Mouse (Mus musculus) liver, postnatal 0 days (tissue): Measurements from ENCODE around the gene Mthfd1l. TPM values are rescaled to one million over a fixed set of nuclear protein-coding genes. Genes with fewer than 3 reads are reported as not detected.
A peak's percentile ranks its signal among the peaks of the same experiment; 100 is the strongest.

Experiments used
- ATAC-seq: fragments of 200-750 bp; cut with Nextera tagmentation; 2 replicates; pipeline ENCODE4 v1.8.0; 2017; ENCODE audit warnings: mild to moderate bottlenecking, moderate library complexity
- DNase-seq: peaks from one replicate; pipeline ENCODE4 v3.0.0-alpha.2; 2016
- H3K27ac ChIP-seq: fragments of 300-500 bp; sonication (generic); 2 replicates; pipeline ENCODE4 v1.5.1; 2014; ENCODE audit warnings: antibody characterized with exemption, moderate library complexity, mild to moderate bottlenecking, low read depth
- H3K27me3 ChIP-seq: fragments of 300-500 bp; sonication (generic); 2 replicates; pipeline ENCODE4 v1.6.1; 2014; ENCODE audit warnings: low read length, control low read depth, mixed read lengths; ENCODE audit not compliant: insufficient read depth
- H3K36me3 ChIP-seq: fragments of 300-500 bp; sonication (generic); replicated peaks from 2 replicates; pipeline ENCODE4 v1.6.1; 2014; ENCODE audit warnings: mild to moderate bottlenecking, control low read depth, low read length, moderate library complexity, mixed read lengths; ENCODE audit not compliant: insufficient read depth
- H3K4me1 ChIP-seq: fragments of 300-500 bp; sonication (generic); 2 replicates; pipeline ENCODE4 v1.6.1; 2014; ENCODE audit warnings: antibody characterized with exemption, mild to moderate bottlenecking, control low read depth; ENCODE audit not compliant: insufficient read depth
- H3K4me2 ChIP-seq: fragments of 300-500 bp; sonication (generic); 2 replicates; pipeline ENCODE4 v1.6.1; 2014; ENCODE audit warnings: low read depth, mild to moderate bottlenecking, low read length, moderate library complexity, mixed read lengths
- H3K4me3 ChIP-seq: fragments of 300-500 bp; sonication (generic); 2 replicates; pipeline ENCODE4 v1.5.1; 2014; ENCODE audit warnings: low read depth, low read length
- H3K9ac ChIP-seq: fragments of 300-500 bp; sonication (generic); replicated peaks from 2 replicates; pipeline ENCODE4 v1.6.1; 2014; ENCODE audit warnings: mild to moderate bottlenecking, moderate library complexity
- H3K9me3 ChIP-seq: fragments of 300-500 bp; sonication (generic); 2 replicates; pipeline ENCODE4 v1.6.1; 2016; ENCODE audit warnings: mild to moderate bottlenecking, control low read depth, low read length, mixed read lengths
- CTCF ChIP-seq: sonication (generic); IDR thresholded peaks from 2 replicates; pipeline ENCODE4 v1.5.1; 2016; ENCODE audit warnings: antibody characterized with exemption, low read depth
- EP300 ChIP-seq: IDR thresholded peaks from 2 replicates; pipeline ENCODE4 v1.6.1; 2016; ENCODE audit warnings: antibody characterized with exemption, low read depth, mild to moderate bottlenecking
- WGBS: fragments of 180-500 bp; shearing (Covaris S2); extraction: QIAGEN DNeasy Blood & Tissue Kit; methylation state at CpG from one replicate; pipeline ENCODE4 v1.1.7; 2014; ENCODE audit not compliant: insufficient replicate concordance; 5-methylcytosine and 5-hydroxymethylcytosine counted together
- polyA plus RNA-seq: library from polyadenylated mRNA; unstranded; fragments of >200 nt; fragmentation: Nextera tagmentation; extraction: Ambion mirVana; gene quantifications from 2 replicates; pipeline ENCODE4 v1.2.1, GENCODE M21; 2015

Mthfd1l gene
- polyA plus RNA-seq, 1 experiment from 2014 or later, result 8.4 TPM

GRCm38 (mm10) chr10:4130034-4130607 is 157.2 kb downstream of the Mthfd1l start:
- Histone ChIP-seq H3K9me3 (no peaks in the 10 kb centered on the region), H3K36me3 (0 out of 2 replicates have a peak, but pooled peaks cover 5% of the 10 kb centered on the region), H3K4me2 (no peak overlapping the region), H3K27ac (0 out of 2 replicates have a peak overlapping the region, but pooled peaks have one; percentile 11), H3K9ac (no peak overlapping the region), H3K27me3 (no peaks in the 10 kb centered on the region), H3K4me3 (no peak overlapping the region), H3K4me1 (peaks cover 4% of the 10 kb centered on the region; the same call in 1 of the 2 replicates)
- ATAC-seq, result no peak
- WGBS, result 69% methylated on average over 11 of the region's 11 CpGs
- TF ChIP-seq EP300, result no peak
- TF ChIP-seq CTCF, result no peak
- DNase-seq, result no peak

GRCm38 (mm10) chr10:4132735-4133134 is 159.8 kb downstream of the Mthfd1l start:
- 74% methylated on average over 7 of the region's 7 CpGs for WGBS
- H3K27ac ChIP-seq, result no peak overlapping the region
- H3K36me3 ChIP-seq, result 0 out of 2 replicates have a peak, but pooled peaks cover 2% of the 10 kb centered on the region
- H3K9ac ChIP-seq, result no peak overlapping the region
- H3K4me2 ChIP-seq, result no peak overlapping the region
- TF ChIP-seq CTCF, result no peak
- TF ChIP-seq EP300, result no peak
- no peaks in the 10 kb centered on the region for H3K27me3 ChIP-seq
- no peaks in the 10 kb centered on the region for H3K9me3 ChIP-seq
- ATAC-seq (no peak), DNase-seq (no peak)
- H3K4me1 ChIP-seq, result no peaks in the 10 kb centered on the region
- no peak overlapping the region for H3K4me3 ChIP-seq

GRCm38 (mm10) chr10:4135100-4135764 is 162.3 kb downstream of the Mthfd1l start:
- 0 out of 2 replicates have a peak, but pooled peaks cover 2% of the 10 kb centered on the region for H3K36me3 ChIP-seq
- DNase-seq (no peak), ATAC-seq (peak; percentile 27; the same call in 1 of the 2 replicates)
- no peaks in the 10 kb centered on the region for H3K27me3 ChIP-seq
- 0 out of 2 replicates have a peak, but pooled peaks cover 2% of the 10 kb centered on the region for H3K4me1 ChIP-seq
- TF ChIP-seq EP300 (no peak), CTCF (no peak)
- no peak overlapping the region for H3K4me2 ChIP-seq
- H3K4me3 ChIP-seq, result no peak overlapping the region
- H3K9me3 ChIP-seq, result no peaks in the 10 kb centered on the region
- WGBS, result 78% methylated on average over 5 of the region's 5 CpGs
- no peak overlapping the region for H3K9ac ChIP-seq
- H3K27ac ChIP-seq, result no peak overlapping the region

- 67% methylated on average over 3 of the region's 3 CpGs for WGBS
- H3K9me3 ChIP-seq, result no peaks in the 10 kb centered on the region
- no peak for ATAC-seq
These were observed 166.6 kb downstream of the Mthfd1l start for GRCm38 (mm10) chr10:4139531-4139930.

GRCm38 (mm10) chr10:4141689-4142088 is 168.8 kb downstream of the Mthfd1l start:
- WGBS, result 77% methylated on average over 7 of the region's 7 CpGs
- H3K9me3 ChIP-seq, result no peaks in the 10 kb centered on the region
- TF ChIP-seq CTCF (no peak), EP300 (no peak)

More at GRCm38 (mm10) chr10:4139531-4139930, 166.6 kb downstream of the Mthfd1l start:
- no peak overlapping the region for H3K27ac ChIP-seq
- TF ChIP-seq CTCF, result no peak
- no peak for TF ChIP-seq EP300
- 0 out of 2 replicates have a peak, but pooled peaks cover 2% of the 10 kb centered on the region for H3K4me1 ChIP-seq
- no peak for DNase-seq
- no peak overlapping the region for H3K9ac ChIP-seq
- H3K36me3 ChIP-seq, result no peaks in the 10 kb centered on the region
- no peak overlapping the region for H3K4me3 ChIP-seq
- no peak overlapping the region for H3K4me2 ChIP-seq
- H3K27me3 ChIP-seq, result no peaks in the 10 kb centered on the region

GRCm38 (mm10) chr10:4142816-4143215 is 169.9 kb downstream of the Mthfd1l start:
- WGBS, result 80% methylated on average over 10 of the region's 10 CpGs
- ATAC-seq, result no peak
- no peak overlapping the region for H3K4me2 ChIP-seq
- no peak overlapping the region for H3K4me3 ChIP-seq
- 0 out of 2 replicates have a peak, but pooled peaks cover 2% of the 10 kb centered on the region for H3K4me1 ChIP-seq
- no peaks in the 10 kb centered on the region for H3K9me3 ChIP-seq
- no peak overlapping the region for H3K27ac ChIP-seq
- TF ChIP-seq EP300 (no peak), CTCF (no peak)
- no peaks in the 10 kb centered on the region for H3K27me3 ChIP-seq
- H3K9ac ChIP-seq, result no peak overlapping the region
- H3K36me3 ChIP-seq, result no peaks in the 10 kb centered on the region
- no peak for DNase-seq

More at GRCm38 (mm10) chr10:4141689-4142088, 168.8 kb downstream of the Mthfd1l start:
- no peak for ATAC-seq
- Histone ChIP-seq H3K4me2 (no peak overlapping the region), H3K4me3 (no peak overlapping the region), H3K4me1 (0 out of 2 replicates have a peak, but pooled peaks cover 2% of the 10 kb centered on the region), H3K27ac (no peak overlapping the region), H3K27me3 (no peaks in the 10 kb centered on the region), H3K9ac (no peak overlapping the region), H3K36me3 (no peaks in the 10 kb centered on the region)
- no peak for DNase-seq
